Mouse (Mus musculus) liver, postnatal 0 days (tissue): ENCODE measurements around the gene Ly6g6f.

Experiments
- CTCF ChIP-seq: sonication (generic); IDR thresholded peaks from 2 replicates; pipeline ENCODE4 v1.5.1; 2016; ENCODE audit warnings: antibody characterized with exemption, low read depth
- EP300 ChIP-seq: IDR thresholded peaks from 2 replicates; pipeline ENCODE4 v1.6.1; 2016; ENCODE audit warnings: antibody characterized with exemption, low read depth, mild to moderate bottlenecking

DNA sequence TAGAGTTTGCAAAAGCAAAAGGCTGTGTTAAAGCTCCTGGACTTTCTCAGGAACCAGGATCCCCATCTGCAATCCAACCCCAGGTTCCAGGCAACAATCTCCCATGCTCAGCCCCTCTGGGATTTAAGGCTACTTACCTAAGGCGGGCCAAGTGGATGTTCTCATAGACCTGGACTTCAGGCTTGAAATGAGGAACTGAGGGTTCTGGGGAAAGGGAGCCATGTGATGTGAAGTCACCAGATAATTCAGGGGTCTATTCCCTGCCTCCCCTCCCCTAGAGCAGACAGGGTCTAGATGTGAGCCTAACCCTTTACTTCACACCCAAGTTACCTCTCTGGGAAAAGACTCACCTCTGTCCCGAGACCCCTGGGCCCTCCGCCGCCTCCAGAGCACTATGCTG, 4.7 kb downstream of the Ly6g6f start:
- TF ChIP-seq CTCF (no peak), EP300 (no peak)
